Mouse (Mus musculus) forebrain, embryonic 13.5 days (tissue): ENCODE results near the gene Plekho1. TPM values are rescaled to one million over a fixed set of nuclear protein-coding genes. Genes with fewer than 3 reads are reported as not detected.
"Not testable (repeated sequence)": the region's sequence is repeated elsewhere in the genome, so short reads cannot be mapped to it uniquely, and the experiment has no call there.

Experiments
- ATAC-seq: fragments of 200-750 bp; cut with Nextera tagmentation; 2 replicates; pipeline ENCODE4 v1.8.0; 2017
- H3K27ac ChIP-seq: fragments of 300-500 bp; sonication (generic); 2 replicates; pipeline ENCODE4 v1.5.1; 2015; ENCODE audit warnings: inconsistent platforms, mild to moderate bottlenecking, moderate library complexity
- H3K27me3 ChIP-seq: fragments of 300-500 bp; sonication (generic); 2 replicates; pipeline ENCODE4 v1.6.1; 2015; ENCODE audit warnings: mild to moderate bottlenecking, inconsistent platforms
- H3K36me3 ChIP-seq: fragments of 300-500 bp; sonication (generic); 2 replicates; pipeline ENCODE4 v1.6.1; 2015; ENCODE audit warnings: mild to moderate bottlenecking, inconsistent platforms; ENCODE audit not compliant: poor library complexity, severe bottlenecking
- H3K4me1 ChIP-seq: fragments of 300-500 bp; sonication (generic); 2 replicates; pipeline ENCODE4 v1.6.1; 2015; ENCODE audit warnings: inconsistent platforms
- H3K4me2 ChIP-seq: fragments of 300-500 bp; sonication (generic); 2 replicates; pipeline ENCODE4 v1.6.1; 2015; ENCODE audit warnings: inconsistent platforms, mild to moderate bottlenecking, moderate library complexity
- H3K4me3 ChIP-seq: fragments of 300-500 bp; sonication (generic); 2 replicates; pipeline ENCODE4 v1.5.1; 2015; ENCODE audit warnings: mild to moderate bottlenecking, inconsistent platforms
- H3K9ac ChIP-seq: fragments of 300-500 bp; sonication (generic); 2 replicates; pipeline ENCODE4 v1.6.1; 2015; ENCODE audit warnings: mild to moderate bottlenecking, inconsistent platforms
- H3K9me3 ChIP-seq: fragments of 300-500 bp; sonication (generic); replicated peaks from 2 replicates; pipeline ENCODE4 v1.6.1; 2016; ENCODE audit warnings: inconsistent platforms
- WGBS: fragments of 180-500 bp; shearing (Covaris S2); methylation state at CpG from one replicate; pipeline ENCODE4 v1.1.7; 2015; 5-methylcytosine and 5-hydroxymethylcytosine counted together
- polyA plus RNA-seq: library from polyadenylated mRNA; unstranded; fragments of >200 nt; fragmentation: Nextera tagmentation; extraction: Ambion mirVana; gene quantifications from 2 replicates; pipeline ENCODE4 v1.2.1, GENCODE M21; 2015

Gene Plekho1
- polyA plus RNA-seq, 1 experiment from 2014 or later, result 85.1 TPM

GRCm38 (mm10) chr3:95955318-95955717 lies 40.5 kb downstream of the Plekho1 start:
- ATAC-seq, result no peak
- Histone ChIP-seq H3K27ac (no peak overlapping the region), H3K9ac (no peak overlapping the region), H3K9me3 (no peaks in the 10 kb centered on the region), H3K27me3 (no peaks in the 10 kb centered on the region), H3K4me1 (peaks cover 22% of the 10 kb centered on the region), H3K4me3 (no peak overlapping the region), H3K4me2 (no peak overlapping the region), H3K36me3 (no peaks in the 10 kb centered on the region)
- 90% methylated on average over 5 of the region's 5 CpGs for WGBS

GRCm38 (mm10) chr3:95954648-95955173 lies 41.1 kb downstream of the Plekho1 start:
- not testable (repeated sequence) for H3K4me2 ChIP-seq, ATAC-seq, H3K4me3 ChIP-seq, H3K9me3 ChIP-seq, H3K9ac ChIP-seq, H3K27ac ChIP-seq, H3K36me3 ChIP-seq, H3K27me3 ChIP-seq
- peaks cover 22% of the 10 kb centered on the region for H3K4me1 ChIP-seq
- WGBS, result 91% methylated on average over 12 of the region's 12 CpGs

- Histone ChIP-seq H3K27me3 (no peaks in the 10 kb centered on the region), H3K9me3 (no peaks in the 10 kb centered on the region), H3K9ac (no peak overlapping the region), H3K4me3 (no peak overlapping the region), H3K27ac (peak overlapping the region; percentile 77), H3K36me3 (peaks cover 4% of the 10 kb centered on the region; the same call in 1 of the 2 replicates), H3K4me2 (no peak overlapping the region), H3K4me1 (peaks cover 22% of the 10 kb centered on the region)
- no peak for ATAC-seq
- 63% methylated on average over 3 of the region's 3 CpGs for WGBS
These were observed 42.3 kb downstream of the Plekho1 start for GRCm38 (mm10) chr3:95953522-95953921.

- H3K27me3 ChIP-seq, result no peaks in the 10 kb centered on the region
- no peaks in the 10 kb centered on the region for H3K9me3 ChIP-seq
- H3K36me3 ChIP-seq, result peaks cover 7% of the 10 kb centered on the region; the same call in 1 of the 2 replicates
- peaks cover 22% of the 10 kb centered on the region for H3K4me1 ChIP-seq
- H3K9ac ChIP-seq, result no peak overlapping the region
- ATAC-seq, result no peak
- H3K4me2 ChIP-seq, result no peak overlapping the region
- no peak overlapping the region for H3K4me3 ChIP-seq
- peak overlapping the region; percentile 77 for H3K27ac ChIP-seq
These were observed 42.8 kb downstream of the Plekho1 start for GRCm38 (mm10) chr3:95953023-95953422.

GRCm38 (mm10) chr3:95951566-95951965 lies 44.2 kb downstream of the Plekho1 start:
- H3K4me2 ChIP-seq, result peak overlapping the region; percentile 65
- peak; percentile 8 for ATAC-seq
- WGBS, result 71% methylated on average over 12 of the region's 12 CpGs
- not testable (repeated sequence) for H3K36me3 ChIP-seq, H3K27me3 ChIP-seq, H3K9me3 ChIP-seq
- peak overlapping the region; percentile 73 for H3K9ac ChIP-seq
- H3K4me3 ChIP-seq, result peak overlapping the region; percentile 48
- peaks cover 16% of the 10 kb centered on the region for H3K4me1 ChIP-seq
- H3K27ac ChIP-seq, result peak overlapping the region; percentile 98

- Histone ChIP-seq H3K9ac (peak overlapping the region; percentile 73), H3K27ac (peak overlapping the region; percentile 98), H3K27me3 (no peaks in the 10 kb centered on the region), H3K4me3 (peak overlapping the region; percentile 48), H3K4me1 (peaks cover 16% of the 10 kb centered on the region), H3K9me3 (no peaks in the 10 kb centered on the region), H3K36me3 (peaks cover 15% of the 10 kb centered on the region), H3K4me2 (peak overlapping the region; percentile 65)
- 2% methylated on average over 49 of the region's 49 CpGs for WGBS
- ATAC-seq, result peak; percentile 96
These were observed 44.8 kb downstream of the Plekho1 start for GRCm38 (mm10) chr3:95950763-95951551.

- peaks cover 13% of the 10 kb centered on the region for H3K4me1 ChIP-seq
- H3K27me3 ChIP-seq, result no peaks in the 10 kb centered on the region
- H3K27ac ChIP-seq, result no peak overlapping the region
- no peak overlapping the region for H3K4me3 ChIP-seq
- no peak overlapping the region for H3K9ac ChIP-seq
- no peak for ATAC-seq
- H3K4me2 ChIP-seq, result no peak overlapping the region
- H3K36me3 ChIP-seq, result peaks cover 37% of the 10 kb centered on the region
- 91% methylated on average over 5 of the region's 5 CpGs for WGBS
- H3K9me3 ChIP-seq, result no peaks in the 10 kb centered on the region
These were observed 47.5 kb downstream of the Plekho1 start for GRCm38 (mm10) chr3:95948325-95948724.

GRCm38 (mm10) chr3:95945731-95946240 lies 50.0 kb downstream of the Plekho1 start:
- ATAC-seq, result no peak
- H3K36me3 ChIP-seq, result peaks cover 61% of the 10 kb centered on the region

GRCm38 (mm10) chr3:95944742-95945141 lies 51.1 kb downstream of the Plekho1 start:
- ATAC-seq, result no peak
- WGBS, result 92% methylated on average over 8 of the region's 8 CpGs
- Histone ChIP-seq H3K4me1 (no peaks in the 10 kb centered on the region), H3K27ac (no peak overlapping the region), H3K9me3 (no peaks in the 10 kb centered on the region), H3K36me3 (peaks cover 72% of the 10 kb centered on the region), H3K9ac (no peak overlapping the region), H3K4me3 (no peak overlapping the region), H3K4me2 (no peak overlapping the region), H3K27me3 (no peaks in the 10 kb centered on the region)

More at GRCm38 (mm10) chr3:95945731-95946240, 50.0 kb downstream of the Plekho1 start:
- no peak overlapping the region for H3K4me3 ChIP-seq
- H3K9me3 ChIP-seq, result no peaks in the 10 kb centered on the region
- H3K27me3 ChIP-seq, result no peaks in the 10 kb centered on the region
- no peak overlapping the region for H3K27ac ChIP-seq
- no peaks in the 10 kb centered on the region for H3K4me1 ChIP-seq
- H3K9ac ChIP-seq, result no peak overlapping the region
- 81% methylated on average over 14 of the region's 14 CpGs for WGBS
- no peak overlapping the region for H3K4me2 ChIP-seq

- H3K27ac ChIP-seq, result no peak overlapping the region
- no peak overlapping the region for H3K9ac ChIP-seq
- ATAC-seq, result no peak
- no peaks in the 10 kb centered on the region for H3K27me3 ChIP-seq
- no peaks in the 10 kb centered on the region for H3K9me3 ChIP-seq
- WGBS, result 92% methylated on average over 7 of the region's 7 CpGs
- H3K4me2 ChIP-seq, result no peak overlapping the region
- no peaks in the 10 kb centered on the region for H3K4me1 ChIP-seq
- H3K36me3 ChIP-seq, result peaks cover 80% of the 10 kb centered on the region
- H3K4me3 ChIP-seq, result no peak overlapping the region
These were observed 52.6 kb downstream of the Plekho1 start for GRCm38 (mm10) chr3:95943226-95943625.

GRCm38 (mm10) chr3:95942749-95943148 lies 53.1 kb downstream of the Plekho1 start:
- Histone ChIP-seq H3K4me1 (no peaks in the 10 kb centered on the region), H3K27ac (no peak overlapping the region), H3K4me2 (no peak overlapping the region), H3K36me3 (peaks cover 84% of the 10 kb centered on the region), H3K9me3 (no peaks in the 10 kb centered on the region), H3K4me3 (no peak overlapping the region), H3K27me3 (no peaks in the 10 kb centered on the region), H3K9ac (no peak overlapping the region)
- no peak for ATAC-seq
- 85% methylated on average over 6 of the region's 6 CpGs for WGBS

- Histone ChIP-seq H3K27ac (no peak overlapping the region), H3K9me3 (no peaks in the 10 kb centered on the region), H3K9ac (no peak overlapping the region), H3K36me3 (peaks cover 90% of the 10 kb centered on the region), H3K4me1 (no peaks in the 10 kb centered on the region), H3K4me2 (no peak overlapping the region), H3K27me3 (no peaks in the 10 kb centered on the region), H3K4me3 (no peak overlapping the region)
- 92% methylated on average over 15 of the region's 15 CpGs for WGBS
- ATAC-seq, result no peak
These were observed 57.0 kb downstream of the Plekho1 start for GRCm38 (mm10) chr3:95938835-95939234.
